Mouse (Mus musculus): ENCODE results near the gene Med16.

Med16 gene

DNA sequence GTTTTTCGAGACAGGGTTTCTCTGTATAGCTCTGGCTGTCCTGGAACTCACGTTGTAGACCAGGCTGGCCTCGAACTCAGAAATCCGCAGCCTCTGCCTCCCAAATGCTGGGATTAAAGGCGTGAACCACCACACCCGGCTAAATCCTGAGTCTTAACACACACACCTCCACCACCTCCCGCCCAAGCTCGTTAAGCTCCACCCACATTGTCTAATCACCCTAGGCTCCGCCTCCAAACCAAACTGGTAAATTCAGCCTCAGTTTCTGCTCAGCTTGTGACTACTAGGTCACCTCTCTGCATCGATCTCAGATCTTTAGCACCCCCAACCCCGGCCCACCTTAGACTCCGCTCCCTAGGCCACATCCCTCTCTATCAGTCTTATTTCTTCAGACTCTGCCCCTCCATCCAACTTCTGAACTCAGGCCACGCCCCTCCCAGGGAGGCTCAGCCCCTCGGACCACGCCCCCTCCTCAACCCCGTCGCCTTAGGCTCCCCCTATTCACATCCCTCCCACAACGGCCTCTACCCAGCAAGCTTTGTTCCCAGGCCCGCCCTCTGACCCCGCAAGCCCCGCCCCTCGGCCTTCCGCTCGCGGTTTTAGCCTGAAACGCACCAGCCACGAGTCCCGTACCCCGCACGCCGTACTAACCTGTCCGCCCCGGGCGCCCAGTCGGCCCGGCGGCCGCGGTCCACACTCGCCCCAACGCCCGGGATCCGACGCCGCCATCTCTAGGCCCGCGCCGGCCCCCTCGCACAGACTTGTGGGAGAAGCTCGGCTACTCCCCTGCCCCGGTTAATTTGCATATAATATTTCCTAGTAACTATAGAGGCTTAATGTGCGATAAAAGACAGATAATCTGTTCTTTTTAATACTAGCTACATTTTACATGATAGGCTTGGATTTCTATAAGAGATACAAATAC lies at the start of gene Med16:
Med16 (minus strand) TSS at position 757 of the 925 bp plus-strand sequence.
- DNase-seq, result peak; percentile 98

DNA sequence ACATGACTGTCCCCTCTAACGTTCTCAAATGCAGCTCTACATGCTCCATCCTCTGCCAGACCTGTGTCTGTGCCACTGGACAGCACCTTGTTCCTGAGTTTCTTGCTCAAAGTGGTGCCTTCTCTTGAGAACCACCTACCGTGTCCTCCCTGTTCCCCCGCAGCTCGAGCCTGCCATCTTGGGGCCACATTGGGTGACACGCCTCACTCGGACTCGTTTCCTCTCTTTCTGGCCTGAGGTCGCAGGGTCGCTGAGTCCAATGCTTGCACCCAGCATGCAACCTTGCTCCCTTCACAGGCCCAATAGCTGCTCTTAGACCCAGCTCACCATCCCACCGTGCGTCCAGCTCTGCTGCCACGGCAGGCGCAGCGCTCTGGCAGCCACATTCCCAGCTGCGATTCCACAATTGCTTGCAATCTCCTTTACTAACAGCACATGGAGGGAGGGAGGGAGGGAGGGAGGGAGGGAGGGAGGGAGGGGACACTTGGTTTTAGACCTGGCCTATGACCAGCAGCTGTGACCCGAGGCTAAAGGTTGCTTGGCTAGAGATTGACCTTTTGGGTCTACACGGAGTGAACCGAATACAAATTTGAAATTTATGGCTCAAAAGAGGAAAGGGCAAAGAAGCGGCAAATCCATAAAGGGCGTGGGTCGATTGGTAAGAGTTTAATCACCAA lies 49.6 kb upstream of the Med16 start:
- DNase-seq, result peak; percentile 89

DNA sequence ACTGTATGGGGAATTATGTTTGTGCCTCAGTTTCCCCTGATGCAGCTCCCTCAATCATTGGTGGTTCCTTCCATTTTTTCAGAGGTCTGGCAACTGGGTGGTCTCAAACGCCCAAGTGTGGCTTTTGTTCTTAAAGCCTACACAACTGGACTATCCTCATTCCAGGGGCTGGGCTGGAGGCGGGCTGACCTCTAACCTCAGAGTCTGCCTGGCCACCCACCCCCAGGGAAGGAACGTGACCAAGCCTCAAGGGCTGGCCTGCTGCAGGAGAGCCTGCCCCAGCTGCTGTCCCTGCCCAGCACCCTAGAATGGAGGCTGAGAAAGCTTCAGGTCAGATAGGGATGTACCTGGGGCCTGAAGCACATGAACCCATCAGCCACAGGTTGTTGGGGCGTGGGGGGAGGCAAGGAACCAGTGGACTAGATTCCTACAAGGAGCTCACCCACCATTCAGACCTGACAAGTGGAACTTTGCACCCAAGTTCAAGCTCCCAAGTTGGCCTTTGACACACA lies 48.0 kb upstream of the Med16 start:
- DNase-seq, result no peak

DNA sequence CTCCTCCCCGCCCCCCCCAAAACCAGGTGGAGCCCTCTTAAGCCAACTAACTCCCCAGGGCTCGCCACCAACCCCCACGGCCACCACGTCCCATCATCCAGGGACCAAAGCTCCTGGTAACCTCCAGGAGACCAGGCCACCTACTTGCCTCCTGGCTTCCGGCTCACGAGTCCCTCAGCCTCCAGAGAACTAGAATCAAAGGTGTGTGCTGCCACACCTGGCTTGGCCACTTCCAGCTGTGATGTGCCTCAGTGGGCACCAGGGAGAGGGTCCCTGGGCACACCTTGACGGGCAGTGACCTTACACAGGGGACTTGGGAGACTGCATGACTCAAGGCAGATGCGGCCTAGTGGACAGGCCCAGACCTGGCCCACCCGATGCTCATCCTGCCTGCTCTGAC lies 47.0 kb upstream of the Med16 start:
- no peak for DNase-seq

DNA sequence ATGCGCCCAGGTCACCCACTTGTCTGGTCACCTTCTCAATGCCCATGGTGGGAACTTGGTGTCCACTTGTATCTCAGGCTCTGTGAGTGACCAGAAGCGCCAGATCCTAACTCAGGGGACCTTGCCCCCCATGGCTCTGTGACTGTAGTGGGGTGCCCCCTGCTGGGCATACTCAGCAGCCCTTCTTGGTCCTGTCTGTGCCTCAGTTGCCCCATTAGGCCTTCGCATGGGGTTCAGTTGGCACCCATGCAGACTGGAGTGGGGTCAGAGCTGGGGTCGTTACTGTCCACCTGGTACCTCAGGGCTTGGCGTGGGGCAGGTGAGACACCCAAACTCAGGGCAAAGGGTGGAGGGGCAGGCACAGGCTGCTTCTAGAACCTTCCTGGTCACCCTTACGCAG lies 45.2 kb upstream of the Med16 start:
- DNase-seq, result no peak

- no peak for DNase-seq
Observed at GRCm38 (mm10) chr10:79950661-79951060, 41.9 kb upstream of the Med16 start.

DNA sequence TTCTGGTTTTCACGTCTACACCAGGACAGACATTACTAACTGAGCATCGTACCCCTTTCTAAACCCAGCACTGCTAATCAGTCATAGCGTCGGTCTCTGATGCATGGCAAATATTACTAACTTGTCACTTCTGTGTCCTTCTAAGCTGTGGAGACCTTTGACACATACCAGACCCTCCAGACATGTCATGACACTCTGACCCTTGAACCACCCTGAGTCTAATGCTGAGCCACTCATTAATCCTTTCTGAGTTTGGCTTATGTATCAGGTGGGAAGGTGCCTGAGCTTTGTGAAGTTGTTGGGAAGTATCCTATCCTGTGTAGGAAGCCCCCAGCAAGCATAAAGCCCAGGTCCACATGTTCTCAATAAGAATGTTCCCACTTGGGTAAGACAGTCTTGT lies 41.1 kb upstream of the Med16 start:
- DNase-seq, result no peak

GRCm38 (mm10) chr10:79947502-79947901 lies 38.8 kb upstream of the Med16 start:
- no peak for DNase-seq

DNA sequence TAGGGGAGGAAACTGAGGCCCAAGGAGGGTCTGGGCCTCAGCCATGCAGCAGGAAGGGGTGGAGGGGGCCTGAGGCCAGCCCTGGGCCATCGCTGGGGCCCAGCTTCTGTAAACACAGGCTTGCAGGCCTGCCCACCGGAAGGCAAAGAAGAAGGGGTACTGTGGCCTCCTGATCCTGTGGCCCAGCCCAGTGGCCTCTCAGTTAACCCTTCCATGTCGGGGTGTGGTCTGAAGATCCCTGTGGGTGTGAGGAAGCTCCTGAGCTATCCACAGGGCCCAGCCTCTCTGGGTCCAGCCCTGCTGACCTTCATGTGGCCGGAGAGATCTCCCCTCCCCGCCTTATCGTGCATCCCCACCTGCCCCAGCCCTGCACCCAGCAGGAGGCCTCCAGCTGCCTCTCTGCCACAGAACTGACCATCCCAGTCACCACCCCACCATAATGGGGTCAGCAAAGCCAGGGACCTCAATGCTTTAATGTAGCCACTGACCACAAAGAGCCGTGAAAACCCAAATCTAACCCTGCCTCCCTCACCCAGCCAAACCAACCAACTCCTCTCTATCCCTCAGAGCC lies 38.1 kb upstream of the Med16 start:
- peak; percentile 68 for DNase-seq

- DNase-seq, result peak; percentile 96
Observed at GRCm38 (mm10) chr10:79945507-79946234, 36.9 kb upstream of the Med16 start.

- DNase-seq, result no peak
Observed at GRCm38 (mm10) chr10:79943471-79943901, 34.8 kb upstream of the Med16 start.

- no peak for DNase-seq
Observed at GRCm38 (mm10) chr10:79942988-79943387, 34.3 kb upstream of the Med16 start.

DNA sequence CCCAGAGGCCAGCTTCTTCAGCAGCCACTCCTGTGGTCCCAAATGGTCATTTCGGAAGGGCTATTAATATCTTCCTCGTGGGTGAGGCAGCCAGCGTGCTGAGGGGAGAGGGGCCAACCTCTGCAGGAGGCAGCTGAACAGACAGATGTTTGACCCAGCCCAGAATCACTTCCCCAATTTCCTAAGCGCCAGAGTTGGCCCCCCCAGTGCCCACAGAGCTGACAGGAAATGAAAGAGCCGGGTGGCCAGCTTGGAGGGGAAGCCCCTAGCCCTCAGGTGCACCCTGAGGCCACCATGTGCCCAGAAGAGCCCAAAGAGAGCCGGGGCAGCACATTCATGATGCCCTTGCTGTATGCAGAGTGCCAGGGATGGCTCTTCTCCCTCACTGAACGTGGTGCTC lies 32.0 kb upstream of the Med16 start:
- DNase-seq, result no peak

DNA sequence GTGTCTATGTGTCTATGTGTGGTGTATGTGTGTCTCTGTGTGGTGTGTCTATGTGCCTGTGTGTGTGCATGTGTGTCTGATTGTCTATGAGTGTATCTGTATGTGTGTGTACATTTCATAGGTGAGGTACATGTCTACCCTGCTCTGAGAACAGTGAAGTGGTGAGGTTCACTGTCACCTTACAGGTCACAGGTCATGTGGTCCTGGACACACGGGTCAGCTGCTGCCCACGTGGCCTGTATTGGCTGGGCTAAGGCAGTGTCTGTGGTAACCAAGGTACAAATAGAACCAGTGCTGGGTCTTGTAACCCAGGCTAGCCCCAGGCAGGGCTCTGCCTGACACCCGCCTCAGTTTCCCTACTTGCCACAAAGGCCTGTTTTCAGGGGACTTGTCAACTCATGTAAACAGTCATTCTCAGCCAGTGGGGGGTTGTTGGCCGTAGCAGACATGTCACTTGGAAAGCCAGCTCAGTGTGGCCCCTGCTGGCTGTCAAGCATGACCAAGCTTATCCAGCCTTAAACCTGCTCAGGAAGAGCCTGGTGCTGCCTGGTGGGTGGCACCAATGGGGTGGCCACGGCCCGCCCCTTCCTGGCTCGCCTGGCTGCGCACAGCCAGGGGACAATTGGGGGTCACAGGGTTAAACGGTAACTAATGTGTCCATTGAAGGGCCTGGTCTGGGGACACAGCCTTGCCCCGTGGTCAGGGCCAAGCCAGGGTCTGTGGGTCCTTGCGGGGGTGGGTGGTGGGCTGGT lies 29.2 kb upstream of the Med16 start:
- no peak for DNase-seq

DNA sequence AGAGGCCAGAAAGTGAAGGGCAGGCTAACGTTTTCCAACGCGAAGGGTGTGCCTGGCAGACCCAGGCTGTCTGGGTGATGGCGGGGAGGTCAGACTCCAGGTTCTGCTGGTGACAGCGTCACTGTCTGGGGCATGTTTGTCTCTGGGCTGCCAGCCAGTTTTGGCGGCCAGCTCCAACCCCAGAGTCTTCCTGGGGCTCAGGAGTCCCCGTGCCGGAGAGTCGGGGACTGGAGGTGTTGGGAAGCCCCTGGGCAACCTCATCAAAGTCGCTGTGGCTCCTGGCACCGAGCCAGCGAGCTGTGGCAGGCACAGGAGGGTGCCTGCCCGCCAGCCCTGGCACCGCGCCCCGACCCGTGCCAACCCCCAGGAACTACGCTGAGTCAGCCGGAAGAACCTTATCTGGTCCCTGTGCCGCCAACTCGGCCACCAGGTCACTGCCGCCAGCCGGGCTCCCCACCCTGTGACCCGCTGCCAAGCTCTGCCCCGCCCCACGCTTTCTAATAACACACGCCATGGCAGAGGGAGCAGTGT lies 28.3 kb upstream of the Med16 start:
- DNase-seq, result peak; percentile 83

- no peak for DNase-seq
Observed at GRCm38 (mm10) chr10:79936284-79936910, 27.7 kb upstream of the Med16 start.

DNA sequence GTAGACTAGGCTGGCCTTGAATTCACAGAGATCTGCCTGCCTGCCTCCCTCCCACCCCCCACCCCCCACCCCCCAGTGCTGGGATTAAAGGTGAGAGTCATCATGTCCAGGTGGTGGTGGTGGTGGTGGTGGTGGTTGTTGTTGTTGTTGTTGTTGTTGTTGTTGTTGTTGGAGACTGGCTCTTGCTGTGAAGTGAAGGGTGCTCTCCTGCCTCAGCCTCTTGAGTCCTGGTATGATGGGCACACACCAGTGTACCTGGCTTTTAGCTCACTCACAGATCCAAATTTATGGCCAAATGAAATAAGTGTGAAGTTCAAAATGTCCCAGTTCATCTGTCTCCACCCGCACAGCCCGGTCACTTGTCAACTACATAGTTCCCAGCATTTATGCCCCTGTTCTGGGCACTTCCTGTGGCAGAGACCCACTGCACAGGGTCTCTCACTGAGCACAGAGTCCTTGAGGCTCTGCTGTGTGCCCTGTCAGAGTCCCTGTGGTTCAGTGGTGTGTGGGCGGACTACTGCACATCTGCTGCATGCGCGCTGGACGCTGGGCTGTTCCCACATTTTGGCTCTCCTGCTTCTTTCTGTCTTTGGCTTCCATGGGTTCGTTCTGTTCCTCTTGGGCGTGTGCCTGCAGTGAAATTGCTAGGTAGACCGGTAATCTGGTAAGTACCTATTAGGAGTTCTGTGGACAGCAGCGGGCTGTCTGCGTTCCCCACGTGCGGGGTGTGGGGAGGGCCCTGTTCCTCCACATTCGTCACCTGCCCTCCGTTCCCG lies 26.3 kb upstream of the Med16 start:
- DNase-seq, result no peak

DNA sequence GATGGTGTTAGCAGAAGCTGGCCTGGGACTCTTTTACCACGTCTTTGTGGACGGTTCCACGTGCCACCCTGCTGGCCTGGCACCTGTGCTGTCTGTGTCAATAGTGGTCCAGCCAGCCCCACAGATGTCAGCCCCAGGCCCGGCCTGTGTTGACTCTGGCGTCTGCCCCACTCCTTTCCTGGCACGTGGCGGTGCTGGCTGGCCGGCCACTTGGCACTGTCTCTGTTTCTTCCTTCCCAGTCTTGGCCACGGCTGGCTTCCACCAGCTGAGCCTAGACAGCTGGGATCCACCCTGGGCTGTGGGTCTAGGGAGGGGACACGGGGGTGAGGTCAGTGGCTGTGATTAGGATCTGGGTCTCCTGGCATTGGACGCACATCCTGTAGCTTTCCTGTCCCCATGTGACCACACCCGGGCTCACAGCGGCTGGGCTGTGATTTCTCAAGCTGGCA lies 25.6 kb upstream of the Med16 start:
- no peak for DNase-seq

GRCm38 (mm10) chr10:79933861-79934260 lies 25.1 kb upstream of the Med16 start:
- DNase-seq, result no peak

DNA sequence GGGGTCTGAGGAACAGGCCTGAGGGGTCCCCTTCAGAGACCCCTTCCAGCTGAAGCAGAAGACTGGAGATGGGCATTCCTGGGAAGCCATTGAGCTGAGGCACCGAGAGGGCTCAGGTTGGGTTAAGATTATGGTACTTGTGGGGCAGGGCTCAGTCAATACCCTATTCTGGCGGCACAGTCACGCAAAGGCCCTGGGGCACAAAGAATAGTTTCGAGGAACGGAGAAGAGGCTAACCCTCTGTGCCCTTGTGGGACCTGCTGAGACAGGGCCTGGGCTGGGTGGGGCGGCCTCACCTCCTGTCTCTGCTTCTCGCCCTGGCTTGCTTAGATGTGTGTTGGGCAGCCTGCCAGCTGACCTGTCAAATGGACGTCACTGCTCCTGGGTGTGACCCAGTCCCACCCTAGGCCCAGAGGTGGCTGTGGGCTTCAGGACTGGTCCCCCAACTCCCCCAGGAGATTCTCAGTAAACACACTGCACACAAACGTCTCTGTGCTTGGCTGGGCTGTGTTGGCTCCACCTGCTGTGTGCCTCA lies 24.5 kb upstream of the Med16 start:
- no peak for DNase-seq

Data from retina, postnatal 1 day (tissue).